Mouse (Mus musculus) embryonic facial prominence, embryonic 11.5 days (tissue): ENCODE measurements around the gene Olfr1340. TPM values are rescaled to one million over a fixed set of nuclear protein-coding genes. Genes with fewer than 3 reads are reported as not detected.

Experiments
- ATAC-seq: fragments of 200-750 bp; cut with Nextera tagmentation; replicated peaks from 2 replicates; pipeline ENCODE4 v1.8.0; 2017; ENCODE audit warnings: low read depth; ENCODE audit not compliant: insufficient number of reproducible peaks, low FRiP score, low TSS enrichment
- DNase-seq: peaks from one replicate; pipeline ENCODE4 v3.0.0-alpha.2; 2015; ENCODE audit warnings: low spot score
- H3K27ac ChIP-seq: fragments of 300-500 bp; sonication (generic); replicated peaks from 2 replicates; pipeline ENCODE4 v1.5.1; 2014; ENCODE audit warnings: mild to moderate bottlenecking, low read depth, low read length, control low read depth
- H3K27me3 ChIP-seq: fragments of 300-500 bp; sonication (generic); 2 replicates; pipeline ENCODE4 v1.6.1; 2014; ENCODE audit warnings: mild to moderate bottlenecking, low read length, moderate library complexity, mixed read lengths; ENCODE audit not compliant: control insufficient read depth, insufficient read depth
- H3K36me3 ChIP-seq: fragments of 300-500 bp; sonication (generic); replicated peaks from 2 replicates; pipeline ENCODE4 v1.6.1; 2014; ENCODE audit warnings: low read depth, mild to moderate bottlenecking, low read length, moderate library complexity, mixed read lengths; ENCODE audit not compliant: control insufficient read depth, insufficient read depth
- H3K4me1 ChIP-seq: fragments of 300-500 bp; sonication (generic); 2 replicates; pipeline ENCODE4 v1.6.1; 2014; ENCODE audit warnings: low read length, mixed read lengths; ENCODE audit not compliant: control insufficient read depth, insufficient read depth
- H3K4me2 ChIP-seq: fragments of 300-500 bp; sonication (generic); 2 replicates; pipeline ENCODE4 v1.6.1; 2014; ENCODE audit warnings: low read depth, mild to moderate bottlenecking, control low read depth, low read length, moderate library complexity
- H3K4me3 ChIP-seq: fragments of 300-500 bp; sonication (generic); 2 replicates; pipeline ENCODE4 v1.5.1; 2014; ENCODE audit warnings: low read depth, low read length, control low read depth
- H3K9ac ChIP-seq: fragments of 300-500 bp; sonication (generic); replicated peaks from 2 replicates; pipeline ENCODE4 v1.6.1; 2014; ENCODE audit warnings: mild to moderate bottlenecking, control low read depth, low read length
- H3K9me3 ChIP-seq: fragments of 300-500 bp; sonication (generic); replicated peaks from 2 replicates; pipeline ENCODE4 v1.6.1; 2016; ENCODE audit warnings: mild to moderate bottlenecking, low read length, inconsistent platforms, mixed read lengths; ENCODE audit not compliant: control insufficient read depth
- WGBS: fragments of 180-500 bp; shearing (Covaris S2); extraction: QIAGEN DNeasy Blood & Tissue Kit; methylation state at CpG from one replicate; pipeline ENCODE4 v1.1.7; 2014; 5-methylcytosine and 5-hydroxymethylcytosine counted together
- polyA plus RNA-seq: library from polyadenylated mRNA; unstranded; fragments of >200 nt; fragmentation: Nextera tagmentation; extraction: Ambion mirVana; gene quantifications from 2 replicates; pipeline ENCODE4 v1.2.1, GENCODE M21; 2014

Olfr1340 gene
- not detected in 2 replicates for polyA plus RNA-seq

DNA sequence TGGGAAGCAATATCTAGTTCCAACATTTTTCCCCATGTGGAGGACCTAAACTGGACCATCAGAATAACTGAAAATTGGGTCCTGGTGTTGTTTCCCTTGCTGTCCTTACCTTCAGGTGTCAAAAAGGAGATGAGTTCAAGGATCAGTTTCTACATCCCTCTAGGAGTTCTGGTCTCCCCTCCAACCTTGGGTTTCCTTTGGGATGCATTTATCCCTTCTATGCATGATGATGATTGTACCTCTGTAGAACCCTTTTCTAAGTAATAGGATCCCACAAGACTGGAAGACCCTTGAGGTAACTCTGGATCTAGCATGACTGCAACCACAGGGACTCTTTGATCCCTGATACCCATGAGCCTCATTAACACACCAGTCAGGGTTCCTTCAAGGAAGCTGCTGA is at the start of gene Olfr1340:
Gene Olfr1340, plus strand, starts transcription at position 301 of the 400 bp plus-strand sequence.
- H3K4me2 ChIP-seq: no peak within 1 kb of the TSS
- no peaks in the 10 kb centered on the region for H3K36me3 ChIP-seq
- no peak for DNase-seq
- no peaks in the 10 kb centered on the region for H3K9me3 ChIP-seq
- no peaks in the 10 kb centered on the region for H3K4me1 ChIP-seq
- H3K4me3 ChIP-seq: no peak within 1 kb of the TSS
- ATAC-seq: no peak
- no peaks in the 10 kb centered on the region for H3K27me3 ChIP-seq
- no peak within 1 kb of the TSS for H3K9ac ChIP-seq
- no peak within 1 kb of the TSS for H3K27ac ChIP-seq

DNA sequence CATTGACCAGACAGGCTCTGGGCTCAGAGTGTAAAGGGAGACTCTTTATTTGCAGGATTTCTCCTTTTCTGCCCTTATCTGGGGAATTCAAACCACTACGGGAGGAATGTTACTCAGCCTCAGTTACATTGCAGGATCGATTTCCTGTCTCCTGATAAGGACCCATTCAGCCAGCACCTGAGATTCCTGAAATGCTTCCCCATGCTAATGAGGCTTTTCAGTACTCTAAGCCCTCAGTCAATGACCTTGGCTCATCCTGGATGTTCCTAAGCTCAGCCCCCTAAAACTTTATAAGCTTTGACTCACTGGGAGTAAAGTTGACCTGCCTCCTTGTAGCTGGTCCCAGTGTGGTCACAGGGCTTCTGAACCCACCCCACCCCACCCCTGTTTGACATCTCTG is 32.9 kb upstream of the Olfr1340 start:
- DNase-seq (no peak), ATAC-seq (no peak)
- no peak overlapping the region for H3K27ac ChIP-seq
- WGBS: 68% methylated on average over 2 of the region's 2 CpGs
- H3K4me3 ChIP-seq: no peak overlapping the region
- H3K36me3 ChIP-seq: no peaks in the 10 kb centered on the region
- H3K27me3 ChIP-seq: no peaks in the 10 kb centered on the region
- H3K9me3 ChIP-seq: no peaks in the 10 kb centered on the region
- H3K4me1 ChIP-seq: no peaks in the 10 kb centered on the region
- H3K4me2 ChIP-seq: no peak overlapping the region
- H3K9ac ChIP-seq: no peak overlapping the region

DNA sequence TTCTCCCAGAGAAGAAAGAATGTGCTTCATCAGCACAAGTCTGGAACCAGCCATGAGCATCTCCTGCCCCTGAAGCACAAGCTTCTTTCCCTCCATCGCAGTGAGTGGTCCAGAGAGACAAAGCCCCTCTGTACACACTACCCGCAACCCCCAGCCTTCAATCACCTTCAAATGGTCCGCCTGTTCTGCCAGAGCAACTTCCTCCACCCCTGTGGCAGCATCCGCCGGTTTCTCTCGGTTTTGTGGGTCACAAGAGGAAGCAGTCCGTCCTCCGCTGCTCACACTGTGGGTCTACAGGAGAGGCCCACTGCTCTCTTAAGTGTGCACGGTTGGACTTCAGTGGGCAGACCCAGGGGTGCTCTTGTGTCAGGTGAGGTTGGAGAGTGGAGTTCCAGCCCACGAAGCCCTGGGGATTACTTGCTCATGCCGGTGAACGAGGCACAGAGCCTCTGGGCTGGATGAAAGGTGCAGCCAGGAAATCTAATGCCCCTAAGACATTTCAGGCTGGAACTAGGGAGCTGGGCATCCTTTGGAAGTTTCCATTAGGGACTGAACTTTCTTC is 27.4 kb upstream of the Olfr1340 start, which contains the start of gene Olfr1342:
Gene Olfr1342, minus strand, starts transcription at position 345 of the 562 bp plus-strand sequence.
- H3K4me3 ChIP-seq: no peak within 1 kb of the TSS
- no peaks in the 10 kb centered on the region for H3K36me3 ChIP-seq
- ATAC-seq: no peak
- H3K9me3 ChIP-seq: no peaks in the 10 kb centered on the region
- DNase-seq: no peak
- H3K27ac ChIP-seq: no peak within 1 kb of the TSS
- no peaks in the 10 kb centered on the region for H3K4me1 ChIP-seq
- H3K27me3 ChIP-seq: no peaks in the 10 kb centered on the region
- WGBS: 24% methylated on average over 12 of the region's 12 CpGs
- H3K9ac ChIP-seq: no peak within 1 kb of the TSS
- H3K4me2 ChIP-seq: no peak within 1 kb of the TSS

DNA sequence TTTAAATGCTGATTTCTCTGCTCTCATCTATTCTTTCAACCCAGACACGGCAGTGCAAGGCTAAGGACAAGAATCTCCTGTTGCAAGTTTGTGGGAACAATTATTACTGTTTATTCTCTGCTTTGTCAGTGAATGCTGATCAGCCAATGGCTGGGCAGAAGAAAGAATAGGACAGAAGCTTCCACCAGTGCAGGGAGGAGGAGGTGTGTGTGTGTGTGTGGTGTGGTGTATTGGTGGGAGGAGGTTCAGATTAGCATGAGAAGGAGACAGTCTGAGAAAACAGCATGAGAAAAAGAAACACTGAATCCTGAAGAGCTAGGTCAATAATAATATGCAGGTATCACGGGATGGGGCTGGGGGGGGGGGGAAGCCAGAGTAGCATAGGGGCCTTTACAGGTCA is 26.1 kb upstream of the Olfr1340 start:
- WGBS: 47% methylated on average over 2 of the region's 2 CpGs
- H3K4me2 ChIP-seq: no peak overlapping the region
- DNase-seq (no peak), ATAC-seq (no peak)
- no peaks in the 10 kb centered on the region for H3K27me3 ChIP-seq
- no peak overlapping the region for H3K27ac ChIP-seq
- H3K9me3 ChIP-seq: no peaks in the 10 kb centered on the region
- no peak overlapping the region for H3K9ac ChIP-seq
- H3K36me3 ChIP-seq: no peaks in the 10 kb centered on the region
- H3K4me3 ChIP-seq: no peak overlapping the region
- H3K4me1 ChIP-seq: no peaks in the 10 kb centered on the region

DNA sequence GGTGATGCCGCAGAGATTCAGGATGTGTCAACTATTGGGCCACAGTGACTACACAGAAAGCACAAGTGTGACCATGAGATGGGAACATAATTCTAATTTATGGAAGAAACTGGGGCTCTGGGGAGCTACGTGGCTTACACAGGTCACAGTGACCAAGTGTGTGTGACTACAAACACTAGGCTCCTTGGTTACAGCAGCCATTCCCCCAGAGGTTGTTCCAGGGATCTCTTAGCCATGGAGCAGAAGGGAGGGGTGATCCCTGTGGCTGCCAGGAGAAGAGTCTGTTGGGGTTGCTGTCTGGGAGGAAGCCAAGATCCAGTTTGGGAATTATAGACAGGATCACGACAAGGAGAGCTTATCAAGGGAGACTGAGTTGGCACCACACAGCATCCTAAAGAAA is 16.7 kb upstream of the Olfr1340 start, which contains the start of gene Olfr1341:
Gene Olfr1341, plus strand, starts transcription at position 301 of the 400 bp plus-strand sequence.
- Histone ChIP-seq H3K4me3 (no peak within 1 kb of the TSS), H3K36me3 (no peaks in the 10 kb centered on the region), H3K9ac (no peak within 1 kb of the TSS), H3K4me2 (no peak within 1 kb of the TSS), H3K27me3 (no peaks in the 10 kb centered on the region; the same call in 1 of the 2 replicates), H3K4me1 (no peaks in the 10 kb centered on the region), H3K9me3 (no peaks in the 10 kb centered on the region), H3K27ac (no peak within 1 kb of the TSS)
- WGBS: 80% methylated on average over 3 of the region's 3 CpGs
- DNase-seq (no peak), ATAC-seq (no peak)

DNA sequence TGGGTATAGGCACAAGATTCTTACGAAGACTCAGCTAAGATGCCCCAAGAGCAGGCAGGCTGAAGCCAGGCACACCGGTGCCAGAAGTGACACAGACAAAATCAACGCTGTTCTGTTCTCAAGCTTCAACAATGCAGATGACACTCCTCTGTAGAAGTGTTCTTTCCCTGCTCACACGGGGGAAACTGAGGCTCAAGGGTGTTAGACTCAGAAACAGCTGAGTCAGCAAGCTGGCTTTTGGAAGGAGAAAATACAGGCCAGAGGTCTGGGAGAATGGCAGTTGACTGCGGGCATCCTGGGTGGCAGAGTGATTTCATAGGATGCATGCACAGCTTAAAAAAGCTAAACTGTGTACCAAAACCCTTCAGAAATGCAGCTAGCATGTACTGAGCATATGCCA is 11.9 kb upstream of the Olfr1340 start:
- Histone ChIP-seq H3K4me2 (no peak overlapping the region), H3K4me3 (no peak overlapping the region), H3K27ac (no peak overlapping the region), H3K4me1 (no peaks in the 10 kb centered on the region), H3K36me3 (no peaks in the 10 kb centered on the region), H3K9ac (no peak overlapping the region), H3K27me3 (no peaks in the 10 kb centered on the region; the same call in 1 of the 2 replicates), H3K9me3 (no peaks in the 10 kb centered on the region)
- 84% methylated on average over 5 of the region's 5 CpGs for WGBS
- DNase-seq (no peak), ATAC-seq (no peak)

DNA sequence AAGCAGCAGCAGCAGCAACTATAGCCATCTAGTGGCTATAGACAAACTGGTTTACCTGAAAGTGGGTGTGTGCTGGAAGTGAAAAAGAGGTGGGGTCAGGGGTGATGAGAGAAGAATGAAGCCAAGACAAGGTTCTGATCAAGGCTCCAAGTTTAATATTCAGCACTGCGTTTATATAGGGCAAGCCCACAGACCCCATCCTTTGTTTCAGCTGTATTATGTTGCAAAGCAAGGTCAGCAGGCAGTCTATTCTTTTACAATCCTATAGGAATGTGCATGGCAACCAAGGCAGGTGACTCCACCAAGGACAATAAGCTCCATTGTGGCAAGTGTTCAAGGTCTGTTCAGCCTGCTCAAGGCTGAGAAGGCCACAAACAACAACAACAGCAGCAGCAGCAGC is 8.3 kb upstream of the Olfr1340 start:
- DNase-seq (no peak), ATAC-seq (no peak)
- no peaks in the 10 kb centered on the region for H3K27me3 ChIP-seq
- no peak overlapping the region for H3K27ac ChIP-seq
- no peaks in the 10 kb centered on the region for H3K36me3 ChIP-seq
- no peaks in the 10 kb centered on the region for H3K4me1 ChIP-seq
- H3K9ac ChIP-seq: no peak overlapping the region
- no peak overlapping the region for H3K4me3 ChIP-seq
- WGBS: 18% methylated on average over 1 of the region's 1 CpGs
- H3K9me3 ChIP-seq: no peaks in the 10 kb centered on the region
- no peak overlapping the region for H3K4me2 ChIP-seq

DNA sequence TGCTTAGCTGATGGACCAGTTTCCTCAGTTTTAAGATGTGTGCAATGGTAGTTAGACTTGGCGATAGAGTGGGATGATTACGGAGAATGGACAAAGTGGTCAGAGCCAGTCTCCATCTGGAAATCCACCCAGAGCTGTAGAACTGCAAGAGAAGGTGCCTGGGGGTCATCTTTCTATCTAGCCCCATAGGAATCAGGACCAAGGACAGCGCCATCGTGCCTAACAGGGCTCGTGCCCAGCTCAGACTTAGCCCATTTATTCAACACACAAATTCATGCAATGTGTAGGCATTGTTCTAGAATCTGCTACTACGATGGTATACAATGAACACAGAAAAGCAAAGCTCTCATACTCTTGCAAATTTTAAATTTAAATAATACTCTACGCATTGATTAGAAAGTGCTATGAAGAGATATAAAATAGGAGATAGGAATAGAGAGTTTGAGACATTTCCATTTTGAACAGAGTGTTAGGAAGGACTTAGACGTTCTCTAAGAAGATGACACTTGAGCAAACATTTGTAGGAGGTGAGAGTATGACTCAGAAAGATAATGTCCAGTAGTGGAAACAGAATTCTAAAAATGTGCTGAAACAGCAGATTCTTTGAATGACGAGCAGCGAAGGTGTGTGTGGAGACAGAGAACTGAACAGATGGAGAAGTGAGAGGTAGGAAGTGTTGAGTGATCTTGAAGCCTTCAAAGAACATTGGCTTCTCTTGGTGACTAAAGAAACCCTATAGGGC is 2.0 kb downstream of the Olfr1340 start:
- WGBS: 55% methylated on average over 10 of the region's 10 CpGs
- no peaks in the 10 kb centered on the region for H3K4me1 ChIP-seq
- H3K9me3 ChIP-seq: no peaks in the 10 kb centered on the region
- no peak overlapping the region for H3K27ac ChIP-seq
- no peaks in the 10 kb centered on the region for H3K36me3 ChIP-seq
- no peak overlapping the region for H3K9ac ChIP-seq
- DNase-seq (peak; percentile 74), ATAC-seq (no peak)
- no peak overlapping the region for H3K4me2 ChIP-seq
- no peak overlapping the region for H3K4me3 ChIP-seq
- no peaks in the 10 kb centered on the region for H3K27me3 ChIP-seq
